Mouse (Mus musculus) CH12.LX (cell line): Measurements from ENCODE around the gene Gm10382. TPM values are rescaled to one million over a fixed set of nuclear protein-coding genes. Genes with fewer than 3 reads are reported as not detected.

Source experiments
- DNase-seq: peaks from one replicate; pipeline ENCODE4 v3.0.0-alpha.2; 2013; ENCODE audit errors: extremely low read depth
- H3K27ac ChIP-seq: 2 replicates; pipeline ENCODE4 v1.5.1; 2012; ENCODE audit warnings: low read depth, mild to moderate bottlenecking, control low read depth, moderate library complexity; ENCODE audit not compliant: insufficient read depth
- H3K27me3 ChIP-seq: replicated peaks from 2 replicates; pipeline ENCODE3; 2012; ENCODE audit warnings: inconsistent platforms
- H3K36me3 ChIP-seq, 2 experiments: replicated peaks in 1 of 2; 2 replicates each; pipeline versions ENCODE3 to v1.6.1; 2012; ENCODE audit warnings: inconsistent platforms in 1 of 2, low read length in 1 of 2, mild to moderate bottlenecking in 1 of 2, mixed read lengths in 1 of 2, moderate library complexity in 1 of 2; ENCODE audit not compliant: control insufficient read depth in 1 of 2, insufficient read depth in 1 of 2
- H3K4me1 ChIP-seq, 2 experiments: 2 replicates each; pipeline ENCODE4 v1.6.1; 2012; ENCODE audit warnings: inconsistent platforms in 1 of 2, moderate library complexity in 1 of 2; ENCODE audit not compliant: insufficient read depth in 2 of 2, control insufficient read depth in 1 of 2
- H3K4me2 ChIP-seq: 2 replicates; pipeline ENCODE4 v1.6.1; 2012; ENCODE audit warnings: low read depth, mild to moderate bottlenecking, control low read depth; ENCODE audit not compliant: poor library complexity, insufficient read depth, severe bottlenecking
- H3K4me3 ChIP-seq, 3 experiments: fragments of 150-350 bp in 1 of 3; sonication (generic) in 1 of 3; replicated peaks in 1 of 3; 2 replicates each; pipeline versions ENCODE3 to v1.5.1; 2011 to 2012; ENCODE audit warnings: low read depth in 2 of 3, low read length in 2 of 3, mild to moderate bottlenecking in 2 of 3, moderate library complexity in 2 of 3, control low read depth in 1 of 3, improper control_type of control experiment in 1 of 3, inconsistent platforms in 1 of 3, mixed read lengths in 1 of 3; ENCODE audit not compliant: poor library complexity in 1 of 3
- H3K79me2 ChIP-seq: replicated peaks from 2 replicates; pipeline ENCODE4 v1.6.1; 2012; ENCODE audit warnings: mild to moderate bottlenecking, moderate library complexity; ENCODE audit not compliant: control insufficient read depth, poor library complexity, insufficient read depth, severe bottlenecking; ENCODE audit errors: extremely low read depth
- H3K9ac ChIP-seq: 2 replicates; pipeline ENCODE4 v1.6.1; 2012; ENCODE audit warnings: low read depth, mild to moderate bottlenecking, control low read depth, moderate library complexity; ENCODE audit not compliant: insufficient read depth
- H3K9me3 ChIP-seq: replicated peaks from 2 replicates; pipeline ENCODE3; 2012; ENCODE audit warnings: low read length, inconsistent platforms, mixed read lengths
- BHLHE40 ChIP-seq: IDR thresholded peaks from 2 replicates; pipeline ENCODE4 v1.6.1; 2011; ENCODE audit warnings: mild to moderate bottlenecking, low read depth, low read length, improper control_type of control experiment
- E2F4 ChIP-seq: IDR thresholded peaks from 2 replicates; pipeline ENCODE4 v1.6.1; 2011; ENCODE audit warnings: low read depth, low read length, improper control_type of control experiment; ENCODE audit not compliant: insufficient replicate concordance
- ELF1 ChIP-seq: IDR thresholded peaks from 2 replicates; pipeline ENCODE4 v1.6.1; 2014; ENCODE audit warnings: low read depth, mild to moderate bottlenecking, inconsistent platforms, low read length, improper control_type of control experiment
- GABPA ChIP-seq: IDR thresholded peaks from 2 replicates; pipeline ENCODE4 v1.6.1; 2012; ENCODE audit warnings: low read depth, low read length, improper control_type of control experiment, inconsistent platforms; ENCODE audit not compliant: insufficient replicate concordance
- IRF4 ChIP-seq: IDR thresholded peaks from 2 replicates; pipeline ENCODE4 v1.6.1; 2014; ENCODE audit warnings: low read depth, mild to moderate bottlenecking, inconsistent platforms, low read length, improper control_type of control experiment
- JUND ChIP-seq: conservative IDR thresholded peaks from 2 replicates; pipeline ENCODE4 v1.6.1; 2011; ENCODE audit warnings: low read depth, low read length, improper control_type of control experiment
- KAT2A ChIP-seq: IDR thresholded peaks from 2 replicates; pipeline ENCODE4 v1.6.1; 2012; ENCODE audit warnings: low read length, improper control_type of control experiment, inconsistent platforms; ENCODE audit not compliant: insufficient replicate concordance
- MAZ ChIP-seq: IDR thresholded peaks from 2 replicates; pipeline ENCODE4 v1.6.1; 2012; ENCODE audit warnings: low read depth, mild to moderate bottlenecking, inconsistent platforms, low read length, improper control_type of control experiment, moderate library complexity
- MXI1 ChIP-seq: IDR thresholded peaks from 2 replicates; pipeline ENCODE4 v1.6.1; 2011; ENCODE audit warnings: mild to moderate bottlenecking, low read depth, low read length, improper control_type of control experiment
- POLR2A ChIP-seq: IDR thresholded peaks from 2 replicates; pipeline ENCODE4 v1.6.1; 2011; ENCODE audit warnings: low read depth, mild to moderate bottlenecking, improper control_type of control experiment, low read length
- POLR2AphosphoS2 ChIP-seq: IDR thresholded peaks from 2 replicates; pipeline ENCODE4 v1.6.1; 2011; ENCODE audit warnings: low read depth, low read length, improper control_type of control experiment
- RAD21 ChIP-seq: IDR thresholded peaks from 2 replicates; pipeline ENCODE4 v1.6.1; 2011; ENCODE audit warnings: low read depth, mild to moderate bottlenecking, low read length, improper control_type of control experiment, moderate library complexity
- RCOR1 ChIP-seq: conservative IDR thresholded peaks from 2 replicates; pipeline ENCODE4 v1.6.1; 2012; ENCODE audit warnings: low read depth, mild to moderate bottlenecking, inconsistent platforms, low read length, improper control_type of control experiment
- SIN3A ChIP-seq: IDR thresholded peaks from 2 replicates; pipeline ENCODE4 v1.6.1; 2012; ENCODE audit warnings: low read length, improper control_type of control experiment, inconsistent platforms
- SMC3 ChIP-seq: IDR thresholded peaks from 2 replicates; pipeline ENCODE4 v1.6.1; 2011; ENCODE audit warnings: low read depth, low read length, improper control_type of control experiment
- TCF12 ChIP-seq: IDR thresholded peaks from 2 replicates; pipeline ENCODE4 v1.6.1; 2014; ENCODE audit warnings: low read depth, mild to moderate bottlenecking, inconsistent platforms, low read length, improper control_type of control experiment
- UBTF ChIP-seq: IDR thresholded peaks from 2 replicates; pipeline ENCODE4 v1.6.1; 2012; ENCODE audit warnings: low read depth, mild to moderate bottlenecking, inconsistent platforms, low read length, improper control_type of control experiment, moderate library complexity
- USF2 ChIP-seq: conservative IDR thresholded peaks from 2 replicates; pipeline ENCODE4 v1.6.1; 2011; ENCODE audit warnings: low read depth, low read length, improper control_type of control experiment
- ZC3H11A ChIP-seq: IDR thresholded peaks from 2 replicates; pipeline ENCODE4 v1.6.1; 2012; ENCODE audit warnings: low read depth, mild to moderate bottlenecking, inconsistent platforms, low read length, improper control_type of control experiment
- ZNF384 ChIP-seq: IDR thresholded peaks from 2 replicates; pipeline ENCODE4 v1.6.1; 2012; ENCODE audit warnings: low read depth, low read length, improper control_type of control experiment, inconsistent platforms
- dilution Hi-C: fragments of 300-500 bp; cut with MboI; formaldehyde crosslinking; loops from 2 replicates; pipeline ENCODE4 v1.14.3; 2020; ENCODE audit warnings: low sequenced_read_pairs; ENCODE audit not compliant: extremely low pct_unique_long_range_greater_than_20kb, extremely low pct_ligation_motif_present
- in situ Hi-C: fragments of 300-500 bp; cut with MboI; formaldehyde crosslinking; loops from 3 replicates; pipeline ENCODE4 v1.14.3; 2019; ENCODE audit warnings: low sequenced_read_pairs, low pct_ligation_motif_present, low pct_unique_long_range_greater_than_20kb, mixed read lengths
- polyA plus RNA-seq: library from polyadenylated mRNA; unstranded; fragments of >175 nt; gene quantifications from 2 replicates; pipeline ENCODE4 v1.2.1, GENCODE M21; 2012; ENCODE audit warnings: low read depth; ENCODE audit not compliant: insufficient read length
- total RNA-seq, 2 experiments: library from RNA; depleted of rRNA; stranded (reverse); fragments of 300-350 nt in 1 of 2; fragments of >200 nt in 1 of 2; gene quantifications; 2 replicates each; pipeline ENCODE4 v1.2.3; 2012 to 2014

The Gm10382 gene
- total and polyA plus RNA-seq, 3 experiments = 0.59 to 1.1 TPM; not detected in 1

- DNase-seq = no peak
- peak overlapping the region; percentile 81 for H3K4me2 ChIP-seq
- no peaks in the 10 kb centered on the region for H3K9me3 ChIP-seq
- TF ChIP-seq SMC3 = no peak
- TF ChIP-seq ZNF384 = no peak
- TF ChIP-seq E2F4 = no peak
- no peak for TF ChIP-seq TCF12
- no peak; the same call in 1 of the 2 replicates for TF ChIP-seq POLR2AphosphoS2
- no peak for TF ChIP-seq MXI1
- no peak for TF ChIP-seq RAD21
- no peak; the same call in 1 of the 2 replicates for TF ChIP-seq POLR2A
- no peak for TF ChIP-seq MAZ
- TF ChIP-seq USF2 = no peak
- TF ChIP-seq GABPA = no peak
- TF ChIP-seq ZC3H11A = no peak
- no peak for TF ChIP-seq BHLHE40
- no peak for TF ChIP-seq UBTF
- TF ChIP-seq ELF1 = no peak
- no peak for TF ChIP-seq RCOR1
- TF ChIP-seq KAT2A = no peak
- TF ChIP-seq IRF4 = no peak
- no peak for TF ChIP-seq JUND
- no peak for TF ChIP-seq SIN3A
- no peaks in the 10 kb centered on the region for H3K27me3 ChIP-seq
- H3K27ac ChIP-seq = no peak overlapping the region
- peak overlapping the region; percentile 44 to 94 (median 84) for H3K4me3 ChIP-seq
- H3K79me2 ChIP-seq = peaks cover 28% of the 10 kb centered on the region
- dilution Hi-C loops (no loop called here), in situ Hi-C loops (no loop called here)
- peak overlapping the region; percentile 94 for H3K9ac ChIP-seq
- peaks cover 3 to 47% of the 10 kb centered on the region in 2 experiments; a peak in 3 of 4 replicates for H3K4me1 ChIP-seq
- H3K36me3 ChIP-seq = peaks cover 28 to 29% of the 10 kb centered on the region in 2 experiments
Measured at GRCm38 (mm10) chr5:125388358-125389092, 597 bp upstream of the Gm10382 start.
